Mouse (Mus musculus): Measurements from ENCODE around the gene Oas1h. TPM values are rescaled to one million over a fixed set of nuclear protein-coding genes. Genes with fewer than 3 reads are reported as not detected.
"Not testable (repeated sequence)": the region's sequence is repeated elsewhere in the genome, so short reads cannot be mapped to it uniquely, and the experiment has no call there.

Oas1h gene
- polyA plus RNA-seq, 1 experiment from 2014 or later, result not detected

DNA sequence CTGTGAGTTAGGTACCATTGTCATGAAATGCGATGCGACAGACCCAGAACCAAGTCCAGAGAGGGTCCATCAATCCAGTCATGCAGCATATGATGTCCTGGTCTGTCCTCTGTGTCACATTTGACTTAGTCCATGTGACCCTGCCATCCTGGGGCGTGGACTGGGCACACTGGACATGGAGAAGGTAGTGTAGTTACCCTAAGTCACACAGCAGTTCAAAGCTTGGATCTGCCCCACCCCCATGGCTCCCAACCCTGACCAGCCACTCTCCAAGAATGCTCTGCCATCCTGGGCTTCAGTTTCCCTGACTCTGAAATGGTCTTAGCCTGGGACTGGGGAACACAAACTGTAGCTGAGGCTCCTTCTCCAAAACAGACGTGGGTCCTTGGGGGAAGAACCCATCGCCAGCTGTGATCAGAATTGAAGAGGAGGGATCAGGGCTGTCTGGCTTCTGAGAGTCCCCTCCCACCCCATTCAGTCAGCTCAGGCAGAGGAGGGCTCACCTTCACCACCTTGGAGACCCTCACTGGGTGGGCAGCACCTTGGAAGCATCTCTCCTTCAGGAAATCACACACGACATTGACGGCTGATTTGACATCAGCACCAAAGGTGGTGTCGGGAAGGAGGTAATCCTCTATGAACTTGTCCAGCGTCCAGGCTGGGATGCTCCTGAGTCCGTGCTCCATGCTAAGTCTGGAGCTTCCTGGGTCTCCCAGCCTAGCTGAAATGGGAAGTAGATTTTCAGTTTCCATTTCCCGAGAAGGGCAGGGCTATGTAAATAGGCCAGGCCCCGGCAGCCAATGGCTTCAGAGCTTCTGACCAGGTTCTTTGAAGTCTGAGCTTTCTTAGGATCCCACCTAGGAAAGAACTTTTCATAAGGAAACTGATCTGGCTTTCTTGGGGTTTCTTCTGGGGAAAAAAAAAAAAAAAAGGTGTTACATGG is 45.8 kb downstream of the Oas1h start, which contains the start of gene Oas1a:
TSS of gene Oas1a (minus strand) at position 731 of the 943 bp plus-strand sequence.
- ATAC-seq (ENCODE audit: low read depth); H3K4me3 ChIP-seq (ENCODE audit: low read depth, low read length); H3K36me3 ChIP-seq (ENCODE audit: control insufficient read depth, insufficient read depth); H3K4me2 ChIP-seq (ENCODE audit: low read depth, low read length); H3K27me3 ChIP-seq (ENCODE audit: control insufficient read depth, insufficient read depth, low read depth, low read length); H3K4me1 ChIP-seq (ENCODE audit: control insufficient read depth, low read depth, low read length); H3K9ac ChIP-seq (ENCODE audit: low read depth, low read length); H3K9me3 ChIP-seq (replicated peaks; ENCODE audit: control insufficient read depth, low read length); H3K27ac ChIP-seq (ENCODE audit: low read length): not testable (repeated sequence)
- 25% methylated on average over 9 of the region's 12 CpGs for WGBS (ENCODE audit: insufficient replicate concordance)

- WGBS (ENCODE audit: insufficient replicate concordance), result 44% methylated on average over 7 of the region's 7 CpGs
- no peak for ATAC-seq (ENCODE audit: low read depth)
Observed at GRCm38 (mm10) chr5:120908196-120908920, 47.1 kb downstream of the Oas1h start.

GRCm38 (mm10) chr5:120914204-120914603 is 53.0 kb downstream of the Oas1h start, which contains the start of gene Oas1d:
Gene Oas1d, plus strand, starts transcription at chr5:120914536.
- H3K4me3 ChIP-seq (ENCODE audit: low read depth, low read length); H3K4me1 ChIP-seq (ENCODE audit: control insufficient read depth, low read depth, low read length); H3K4me2 ChIP-seq (ENCODE audit: low read depth, low read length); ATAC-seq (ENCODE audit: low read depth); H3K27ac ChIP-seq (ENCODE audit: low read length); H3K9ac ChIP-seq (ENCODE audit: low read depth, low read length); H3K36me3 ChIP-seq (ENCODE audit: control insufficient read depth, insufficient read depth); H3K9me3 ChIP-seq (replicated peaks; ENCODE audit: control insufficient read depth, low read length); H3K27me3 ChIP-seq (ENCODE audit: control insufficient read depth, insufficient read depth, low read depth, low read length): not testable (repeated sequence)
- WGBS (ENCODE audit: insufficient replicate concordance), result 34% methylated on average over 8 of the region's 8 CpGs

More at GRCm38 (mm10) chr5:120908196-120908920, 47.1 kb downstream of the Oas1h start:
- Histone ChIP-seq H3K36me3 (ENCODE audit: control insufficient read depth, insufficient read depth) (no peaks in the 10 kb centered on the region), H3K9me3 (replicated peaks; ENCODE audit: control insufficient read depth, low read length) (no peaks in the 10 kb centered on the region), H3K9ac (ENCODE audit: low read depth, low read length) (no peak overlapping the region), H3K4me2 (ENCODE audit: low read depth, low read length) (no peak overlapping the region), H3K27me3 (ENCODE audit: control insufficient read depth, insufficient read depth, low read depth, low read length) (no peaks in the 10 kb centered on the region), H3K4me1 (ENCODE audit: control insufficient read depth, low read depth, low read length) (no peaks in the 10 kb centered on the region), H3K27ac (ENCODE audit: low read length) (no peak overlapping the region), H3K4me3 (ENCODE audit: low read depth, low read length) (no peak overlapping the region)

GRCm38 (mm10) chr5:120919156-120919935 is 58.1 kb downstream of the Oas1h start:
- 44% methylated on average over 2 of the region's 2 CpGs for WGBS (ENCODE audit: insufficient replicate concordance)
- not testable (repeated sequence) for H3K36me3 ChIP-seq (ENCODE audit: control insufficient read depth, insufficient read depth); H3K27me3 ChIP-seq (ENCODE audit: control insufficient read depth, insufficient read depth, low read depth, low read length); H3K4me1 ChIP-seq (ENCODE audit: control insufficient read depth, low read depth, low read length); ATAC-seq (ENCODE audit: low read depth); H3K9ac ChIP-seq (ENCODE audit: low read depth, low read length); H3K27ac ChIP-seq (ENCODE audit: low read length); H3K4me2 ChIP-seq (ENCODE audit: low read depth, low read length); H3K4me3 ChIP-seq (ENCODE audit: low read depth, low read length); H3K9me3 ChIP-seq (replicated peaks; ENCODE audit: control insufficient read depth, low read length)

- H3K27me3 ChIP-seq (ENCODE audit: control insufficient read depth, insufficient read depth, low read depth, low read length), result no peaks in the 10 kb centered on the region
- no peak for ATAC-seq (ENCODE audit: low read depth)
- H3K36me3 ChIP-seq (ENCODE audit: control insufficient read depth, insufficient read depth), result no peaks in the 10 kb centered on the region
- no peak overlapping the region for H3K4me3 ChIP-seq (ENCODE audit: low read depth, low read length)
- H3K27ac ChIP-seq (ENCODE audit: low read length), result no peak overlapping the region
- no peaks in the 10 kb centered on the region for H3K9me3 ChIP-seq (replicated peaks; ENCODE audit: control insufficient read depth, low read length)
- 50% methylated on average over 3 of the region's 3 CpGs for WGBS (ENCODE audit: insufficient replicate concordance)
- no peak overlapping the region for H3K9ac ChIP-seq (ENCODE audit: low read depth, low read length)
- no peaks in the 10 kb centered on the region for H3K4me1 ChIP-seq (ENCODE audit: control insufficient read depth, low read depth, low read length)
- H3K4me2 ChIP-seq (ENCODE audit: low read depth, low read length), result no peak overlapping the region
Observed at GRCm38 (mm10) chr5:120920296-120920695, 59.1 kb downstream of the Oas1h start.

Small RNA genes within 50 kb of the gene (microRNA-seq; reads per million reads assigned to microRNA genes)
- gene Gm22907, result not detected

Other genes with a start within 250 kb of the Oas1h start
- 3.6 and 3.7 TPM in 2 replicates for gene Rita1, start 248.8 kb upstream of the Oas1h start, polyA plus RNA-seq (2015; fragmentation: Nextera tagmentation; extraction: Ambion mirVana)
- gene Ddx54, start 248.7 kb upstream of the Oas1h start, polyA plus RNA-seq (2015; fragmentation: Nextera tagmentation; extraction: Ambion mirVana), result 14.7 and 16.1 TPM in 2 replicates
- not detected in 2 replicates for gene Cfap73, start 227.2 kb upstream of the Oas1h start, polyA plus RNA-seq (2015; fragmentation: Nextera tagmentation; extraction: Ambion mirVana)
- 0.11 and 0.15 TPM in 2 replicates for gene Rasal1, start 212.6 kb upstream of the Oas1h start, polyA plus RNA-seq (2015; fragmentation: Nextera tagmentation; extraction: Ambion mirVana)
- gene Dtx1, start 149.5 kb upstream of the Oas1h start, polyA plus RNA-seq (2015; fragmentation: Nextera tagmentation; extraction: Ambion mirVana), result 0.07 TPM in 1 of 2 replicates, not detected in the other
- 0.56 and 0.66 TPM in 2 replicates for gene Oas2, start 111.6 kb upstream of the Oas1h start, polyA plus RNA-seq (2015; fragmentation: Nextera tagmentation; extraction: Ambion mirVana)
- 0.30 and 0.68 TPM in 2 replicates for gene Oas3, start 83.8 kb upstream of the Oas1h start, polyA plus RNA-seq (2015; fragmentation: Nextera tagmentation; extraction: Ambion mirVana)
- gene Oas1e, start 65.9 kb upstream of the Oas1h start, polyA plus RNA-seq (2015; fragmentation: Nextera tagmentation; extraction: Ambion mirVana), result 0.12 and 0.15 TPM in 2 replicates
- gene Oas1c, start 48.9 kb upstream of the Oas1h start, polyA plus RNA-seq (2015; fragmentation: Nextera tagmentation; extraction: Ambion mirVana), result 0.12 and 0.20 TPM in 2 replicates
- not detected in 2 replicates for gene Oas1f, start 14.1 kb upstream of the Oas1h start, polyA plus RNA-seq (2015; fragmentation: Nextera tagmentation; extraction: Ambion mirVana)
- gene Oas1g, start 26.2 kb downstream of the Oas1h start, polyA plus RNA-seq (2015; fragmentation: Nextera tagmentation; extraction: Ambion mirVana), result 0.71 and 0.76 TPM in 2 replicates
- 2.5 and 2.8 TPM in 2 replicates for gene Oas1a, start 46.1 kb downstream of the Oas1h start, polyA plus RNA-seq (2015; fragmentation: Nextera tagmentation; extraction: Ambion mirVana)
- not detected in 2 replicates for gene Oas1d, start 53.1 kb downstream of the Oas1h start, polyA plus RNA-seq (2015; fragmentation: Nextera tagmentation; extraction: Ambion mirVana)
- gene Rph3a, start 148.7 kb downstream of the Oas1h start, polyA plus RNA-seq (2015; fragmentation: Nextera tagmentation; extraction: Ambion mirVana), result not detected in 2 replicates